Mouse (Mus musculus) liver, embryonic 15.5 days (tissue): ENCODE measurements around the gene Tspan15. TPM values are rescaled to one million over a fixed set of nuclear protein-coding genes. Genes with fewer than 3 reads are reported as not detected.
A peak's percentile ranks its signal among the peaks of the same experiment; 100 is the strongest.

Experiments used
- ATAC-seq: fragments of 200-750 bp; cut with Nextera tagmentation; 2 replicates; pipeline ENCODE4 v1.8.0; 2017; ENCODE audit warnings: moderate number of reproducible peaks, mild to moderate bottlenecking, moderate library complexity; ENCODE audit not compliant: insufficient read depth
- H3K27ac ChIP-seq: fragments of 300-500 bp; sonication (generic); replicated peaks from 2 replicates; pipeline ENCODE4 v1.5.1; 2015; ENCODE audit warnings: mild to moderate bottlenecking, inconsistent platforms
- H3K27me3 ChIP-seq: fragments of 300-500 bp; sonication (generic); 2 replicates; pipeline ENCODE4 v1.6.1; 2015; ENCODE audit warnings: mild to moderate bottlenecking, inconsistent platforms
- H3K36me3 ChIP-seq: fragments of 300-500 bp; sonication (generic); replicated peaks from 2 replicates; pipeline ENCODE4 v1.6.1; 2015; ENCODE audit warnings: moderate library complexity, mild to moderate bottlenecking, inconsistent platforms
- H3K4me1 ChIP-seq: fragments of 300-500 bp; sonication (generic); replicated peaks from 2 replicates; pipeline ENCODE4 v1.6.1; 2015; ENCODE audit warnings: inconsistent platforms
- H3K4me2 ChIP-seq: fragments of 300-500 bp; sonication (generic); 2 replicates; pipeline ENCODE4 v1.6.1; 2015; ENCODE audit warnings: moderate library complexity, mild to moderate bottlenecking, inconsistent platforms
- H3K4me3 ChIP-seq: fragments of 300-500 bp; sonication (generic); replicated peaks from 2 replicates; pipeline ENCODE4 v1.5.1; 2015; ENCODE audit warnings: mild to moderate bottlenecking, inconsistent platforms
- H3K9ac ChIP-seq: fragments of 300-500 bp; sonication (generic); 2 replicates; pipeline ENCODE4 v1.6.1; 2015; ENCODE audit warnings: moderate library complexity, mild to moderate bottlenecking, inconsistent platforms
- H3K9me3 ChIP-seq: fragments of 300-500 bp; sonication (generic); replicated peaks from 2 replicates; pipeline ENCODE4 v1.6.1; 2016; ENCODE audit warnings: inconsistent platforms
- WGBS: fragments of 180-500 bp; shearing (Covaris S2); methylation state at CpG from one replicate; pipeline ENCODE4 v1.1.7; 2015; ENCODE audit warnings: mixed read lengths; ENCODE audit not compliant: insufficient replicate concordance; 5-methylcytosine and 5-hydroxymethylcytosine counted together
- polyA plus RNA-seq: library from polyadenylated mRNA; unstranded; fragments of >200 nt; fragmentation: Nextera tagmentation; extraction: Ambion mirVana; gene quantifications from 2 replicates; pipeline ENCODE4 v1.2.1, GENCODE M21; 2015

Gene Tspan15
- polyA plus RNA-seq, 1 experiment from 2014 or later = 12.7 TPM

DNA sequence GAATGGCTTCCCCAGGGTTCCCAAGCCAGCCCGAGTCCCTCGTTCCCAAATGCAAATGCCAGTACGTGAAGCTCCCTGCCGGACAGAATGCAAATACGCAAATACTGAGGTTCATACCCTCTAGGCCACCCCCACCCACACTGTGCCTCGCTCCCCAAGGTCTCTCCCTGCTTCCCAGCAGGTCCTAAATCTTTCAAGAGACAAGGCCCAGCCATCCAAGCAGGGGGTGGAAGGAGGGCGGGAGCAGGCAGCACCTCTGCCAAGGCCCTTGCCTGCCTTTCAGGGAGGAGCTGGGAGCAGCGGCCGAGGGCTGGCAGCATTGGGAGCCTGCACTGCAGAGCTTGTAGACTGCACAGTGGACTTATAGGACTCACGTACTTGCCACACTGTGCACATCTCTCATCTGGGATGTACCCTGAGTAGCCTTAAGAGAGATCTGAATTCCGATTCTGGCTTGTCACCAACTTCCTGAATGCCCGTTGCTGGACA, 21.0 kb upstream of the Tspan15 start, which contains the start of gene Tacr2:
TSS of gene Tacr2 (plus strand) at position 439 of the 489 bp plus-strand sequence.
- Histone ChIP-seq H3K9ac (no peak within 1 kb of the TSS), H3K9me3 (no peaks in the 10 kb centered on the region), H3K4me1 (no peaks in the 10 kb centered on the region), H3K27me3 (no peaks in the 10 kb centered on the region; the same call in 1 of the 2 replicates), H3K4me2 (no peak within 1 kb of the TSS), H3K4me3 (no peak within 1 kb of the TSS), H3K36me3 (no peaks in the 10 kb centered on the region), H3K27ac (no peak within 1 kb of the TSS)
- 61% methylated on average over 12 of the region's 12 CpGs for WGBS
- ATAC-seq = no peak

DNA sequence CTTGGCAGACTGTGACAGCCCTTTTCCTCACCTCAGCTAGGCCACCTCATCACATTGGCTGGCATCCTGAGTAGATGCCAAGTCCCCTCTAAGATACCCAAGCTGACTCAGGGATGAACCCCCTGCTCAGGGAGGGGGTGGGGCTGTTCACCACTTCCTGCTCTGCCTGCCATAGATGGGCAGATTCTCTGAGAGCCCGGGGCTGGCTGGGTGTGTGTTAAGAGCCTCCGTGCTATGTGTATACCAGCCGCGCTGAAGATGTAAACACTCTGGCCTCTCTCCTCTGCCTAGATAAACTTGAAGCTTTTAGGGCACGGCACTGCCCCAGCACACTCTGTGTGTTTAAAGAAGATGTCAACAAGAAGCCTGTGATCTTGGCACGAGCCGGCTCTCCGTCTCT, 16.8 kb upstream of the Tspan15 start:
- Histone ChIP-seq H3K4me3 (no peak overlapping the region), H3K9ac (no peak overlapping the region), H3K36me3 (no peaks in the 10 kb centered on the region), H3K4me1 (peaks cover 4% of the 10 kb centered on the region; the same call in 1 of the 2 replicates), H3K27ac (no peak overlapping the region), H3K4me2 (no peak overlapping the region), H3K27me3 (peaks cover 4% of the 10 kb centered on the region; the same call in 1 of the 2 replicates), H3K9me3 (no peaks in the 10 kb centered on the region)
- WGBS = 21% methylated on average over 8 of the region's 8 CpGs
- ATAC-seq = no peak

DNA sequence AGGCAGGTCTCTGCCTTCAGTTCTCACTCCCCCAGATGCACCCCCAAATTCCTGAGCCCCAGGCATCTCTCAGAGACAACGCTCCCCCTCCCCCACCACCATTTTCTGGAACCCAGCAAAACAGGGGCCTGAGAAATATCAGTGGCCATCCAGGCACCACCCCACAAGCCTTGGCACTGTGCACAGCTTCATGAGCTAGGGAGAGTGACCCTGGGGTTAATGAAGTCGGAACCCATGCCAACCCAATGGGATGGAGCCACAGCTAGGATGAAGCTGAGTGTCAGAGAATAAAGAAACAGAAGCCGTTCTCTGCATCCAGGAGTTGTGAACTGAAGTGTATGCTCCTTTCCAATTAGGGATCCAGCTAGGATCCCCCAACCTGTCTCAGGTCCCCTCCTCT, 16.1 kb upstream of the Tspan15 start:
- no peaks in the 10 kb centered on the region for H3K9me3 ChIP-seq
- no peak overlapping the region for H3K9ac ChIP-seq
- no peak overlapping the region for H3K4me2 ChIP-seq
- WGBS = 67% methylated on average over 3 of the region's 3 CpGs
- H3K27ac ChIP-seq = no peak overlapping the region
- H3K36me3 ChIP-seq = no peaks in the 10 kb centered on the region
- no peak overlapping the region for H3K4me3 ChIP-seq
- H3K4me1 ChIP-seq = peaks cover 4% of the 10 kb centered on the region; the same call in 1 of the 2 replicates
- no peak for ATAC-seq
- H3K27me3 ChIP-seq = peaks cover 4% of the 10 kb centered on the region; the same call in 1 of the 2 replicates

DNA sequence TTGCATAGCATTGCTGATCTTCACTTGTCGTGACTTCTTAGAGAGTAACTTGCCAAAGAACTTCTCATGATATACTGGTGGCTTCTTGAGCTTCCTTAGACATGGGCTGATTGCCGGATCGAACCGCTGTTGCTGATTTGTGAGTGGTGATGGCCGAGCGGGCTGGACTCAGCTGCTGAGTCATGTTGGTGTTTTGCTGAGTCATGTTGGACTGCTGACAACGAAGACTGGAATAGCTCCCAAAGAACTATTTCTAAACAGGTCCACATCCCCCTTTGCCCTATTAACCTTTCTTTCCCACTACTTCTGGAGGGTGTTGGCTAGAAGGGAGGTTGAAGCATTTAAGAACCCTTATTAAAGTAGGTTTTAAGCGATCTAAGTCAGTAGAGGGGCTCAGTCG, 13.0 kb upstream of the Tspan15 start:
- no peaks in the 10 kb centered on the region for H3K36me3 ChIP-seq
- H3K27me3 ChIP-seq = peaks cover 7% of the 10 kb centered on the region; the same call in 1 of the 2 replicates
- H3K27ac ChIP-seq = no peak overlapping the region
- WGBS = 76% methylated on average over 9 of the region's 9 CpGs
- peaks cover 7% of the 10 kb centered on the region for H3K4me1 ChIP-seq
- no peaks in the 10 kb centered on the region for H3K9me3 ChIP-seq
- H3K4me3 ChIP-seq = no peak overlapping the region
- no peak for ATAC-seq
- no peak overlapping the region for H3K4me2 ChIP-seq
- H3K9ac ChIP-seq = no peak overlapping the region

DNA sequence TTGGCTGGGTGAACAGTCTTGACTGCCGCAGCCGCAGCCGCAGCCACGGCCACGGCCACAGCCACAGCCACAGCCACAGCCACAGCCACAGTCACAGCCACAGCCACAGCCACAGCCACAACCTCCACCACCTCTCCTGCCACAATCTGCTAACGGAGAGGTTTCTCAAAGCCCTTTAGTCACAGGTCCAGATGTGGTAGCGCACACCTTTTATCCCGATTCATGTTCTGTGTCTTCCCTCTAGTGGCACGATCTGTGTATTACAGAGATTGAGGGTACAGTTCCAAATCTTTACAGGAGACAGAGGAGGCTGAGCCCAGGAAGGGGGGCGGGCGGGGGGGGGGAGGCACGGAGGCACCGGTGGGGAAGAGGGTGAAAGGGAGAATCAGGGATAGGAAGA, 11.8 kb upstream of the Tspan15 start:
- Histone ChIP-seq H3K4me3 (no peak overlapping the region), H3K27ac (no peak overlapping the region), H3K27me3 (peaks cover 7% of the 10 kb centered on the region; the same call in 1 of the 2 replicates), H3K36me3 (no peaks in the 10 kb centered on the region), H3K9ac (no peak overlapping the region), H3K9me3 (no peaks in the 10 kb centered on the region), H3K4me1 (peaks cover 19% of the 10 kb centered on the region), H3K4me2 (no peak overlapping the region)
- WGBS = 38% methylated on average over 13 of the region's 13 CpGs
- no peak for ATAC-seq

DNA sequence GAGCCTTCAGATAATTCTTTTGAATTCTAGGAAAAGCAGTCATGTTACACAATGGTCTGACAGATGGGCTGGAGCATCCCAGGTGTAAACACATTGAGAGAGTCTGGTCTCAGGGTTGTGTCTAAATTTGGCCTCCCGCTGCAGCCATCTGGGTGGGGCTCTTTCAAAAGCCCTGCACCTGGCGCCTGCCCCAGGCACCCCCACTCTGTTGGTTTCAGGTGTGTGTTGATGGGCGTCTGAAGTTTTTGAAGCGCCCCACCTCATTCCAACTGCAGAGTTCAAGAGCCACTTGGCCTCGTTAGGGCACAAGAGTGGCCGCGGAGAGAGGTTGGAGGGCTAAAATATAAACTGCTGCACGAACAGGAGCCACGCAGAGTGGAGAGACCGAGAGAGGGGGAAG, 11.3 kb upstream of the Tspan15 start:
- H3K9me3 ChIP-seq = no peaks in the 10 kb centered on the region
- peaks cover 7% of the 10 kb centered on the region; the same call in 1 of the 2 replicates for H3K27me3 ChIP-seq
- no peaks in the 10 kb centered on the region for H3K36me3 ChIP-seq
- no peak overlapping the region for H3K27ac ChIP-seq
- H3K4me3 ChIP-seq = no peak overlapping the region
- peaks cover 24% of the 10 kb centered on the region for H3K4me1 ChIP-seq
- WGBS = 64% methylated on average over 10 of the region's 10 CpGs
- no peak overlapping the region for H3K9ac ChIP-seq
- ATAC-seq = no peak
- no peak overlapping the region for H3K4me2 ChIP-seq

DNA sequence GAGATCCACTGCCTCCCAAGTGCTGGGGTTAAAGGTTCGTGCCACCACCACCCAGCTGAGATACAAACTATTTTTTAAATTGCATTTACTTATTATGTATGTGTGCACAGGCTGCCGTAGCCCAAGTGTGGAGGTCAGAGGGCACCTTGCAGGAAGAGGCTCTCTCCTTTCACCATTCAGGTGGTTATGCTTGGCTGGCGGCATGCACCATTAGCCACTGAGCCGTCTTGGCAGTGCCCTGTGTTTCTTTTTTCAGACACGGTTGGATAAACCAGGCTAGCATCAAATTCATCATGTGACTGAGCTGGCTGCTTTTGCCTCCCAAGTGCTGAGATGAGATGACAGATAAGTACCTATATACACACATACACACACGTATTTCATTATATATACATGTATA, 8.2 kb upstream of the Tspan15 start:
- no peak overlapping the region for H3K4me2 ChIP-seq
- H3K4me1 ChIP-seq = peaks cover 40% of the 10 kb centered on the region
- 0 out of 2 replicates have a peak, but pooled peaks cover 3% of the 10 kb centered on the region for H3K27me3 ChIP-seq
- H3K9me3 ChIP-seq = no peaks in the 10 kb centered on the region
- no peak for ATAC-seq
- WGBS = 63% methylated on average over 6 of the region's 6 CpGs
- H3K9ac ChIP-seq = no peak overlapping the region
- H3K36me3 ChIP-seq = no peaks in the 10 kb centered on the region
- H3K4me3 ChIP-seq = no peak overlapping the region
- H3K27ac ChIP-seq = 0 out of 2 replicates have a peak overlapping the region, but pooled peaks have one; percentile 29

DNA sequence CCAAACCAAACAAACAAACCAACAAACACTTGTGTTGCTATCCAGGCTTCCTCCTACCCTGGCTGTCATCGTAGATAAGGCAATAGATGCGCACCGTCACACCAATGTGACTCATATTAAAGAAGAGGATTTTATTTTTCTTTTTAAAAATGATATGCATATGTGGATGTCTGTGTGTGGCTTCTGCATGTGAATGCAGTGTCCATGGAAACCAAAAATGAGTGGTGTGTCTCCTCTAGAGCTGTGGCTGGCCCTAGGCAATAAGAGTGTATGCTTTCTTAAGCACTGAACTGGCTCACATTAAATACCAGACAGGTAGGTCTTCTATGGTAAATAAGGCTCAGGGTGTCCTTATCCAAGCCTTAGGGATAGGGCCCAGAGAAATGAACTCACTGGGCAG, 7.6 kb upstream of the Tspan15 start:
- Histone ChIP-seq H3K9ac (0 out of 2 replicates have a peak overlapping the region, but pooled peaks have one; percentile 12), H3K36me3 (no peaks in the 10 kb centered on the region), H3K4me2 (no peak overlapping the region), H3K4me1 (peaks cover 40% of the 10 kb centered on the region), H3K4me3 (no peak overlapping the region), H3K9me3 (no peaks in the 10 kb centered on the region), H3K27ac (peak overlapping the region; percentile 81; the same call in 1 of the 2 replicates), H3K27me3 (0 out of 2 replicates have a peak, but pooled peaks cover 3% of the 10 kb centered on the region)
- 36% methylated on average over 3 of the region's 3 CpGs for WGBS
- no peak for ATAC-seq

DNA sequence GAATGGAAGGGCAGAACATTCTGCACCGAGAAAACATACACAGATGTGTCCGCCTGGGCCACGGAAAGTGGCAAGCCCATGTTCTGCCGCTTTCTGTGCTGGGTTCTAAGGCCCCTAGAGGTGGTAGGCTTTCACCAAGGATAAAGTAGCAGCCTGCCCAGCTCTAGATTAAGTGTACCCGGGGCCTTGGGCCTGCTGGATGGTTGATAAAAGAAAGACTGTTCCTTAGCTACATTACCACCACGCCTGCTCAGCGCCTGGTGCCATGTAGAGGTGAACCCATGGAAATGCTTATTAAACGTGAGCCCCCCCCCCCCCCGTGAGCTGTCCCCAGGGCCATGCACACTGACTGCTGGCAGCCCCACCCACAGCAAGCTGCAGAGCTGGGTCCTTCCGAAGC, 6.2 kb upstream of the Tspan15 start:
- WGBS = 21% methylated on average over 10 of the region's 10 CpGs
- Histone ChIP-seq H3K9me3 (no peaks in the 10 kb centered on the region), H3K27me3 (0 out of 2 replicates have a peak, but pooled peaks cover 3% of the 10 kb centered on the region), H3K27ac (peak overlapping the region; percentile 81), H3K4me1 (peaks cover 53% of the 10 kb centered on the region), H3K9ac (no peak overlapping the region), H3K36me3 (no peaks in the 10 kb centered on the region), H3K4me2 (peak overlapping the region; percentile 29), H3K4me3 (no peak overlapping the region)
- peak; percentile 95 for ATAC-seq

DNA sequence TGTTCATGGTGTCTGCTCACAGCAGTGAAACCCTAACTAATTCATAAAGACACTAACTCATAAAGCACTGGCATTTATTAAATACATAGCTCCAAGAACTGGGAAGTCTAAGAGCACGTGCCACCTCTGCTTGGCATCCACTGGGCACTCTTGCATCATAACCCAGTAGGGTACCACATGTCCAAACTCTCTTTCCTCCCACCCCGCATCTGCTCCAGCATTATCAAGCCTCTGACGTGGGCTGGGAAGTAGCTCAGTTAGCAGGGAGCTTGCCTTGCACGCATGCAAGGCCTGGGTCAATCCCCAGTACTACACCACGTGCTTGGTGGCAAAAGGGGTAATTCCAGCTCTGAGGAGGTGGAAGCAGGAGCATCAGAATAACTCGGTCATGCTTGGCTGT, 5.1 kb upstream of the Tspan15 start:
- H3K4me1 ChIP-seq = peaks cover 63% of the 10 kb centered on the region
- peak overlapping the region; percentile 81 for H3K27ac ChIP-seq
- 79% methylated on average over 6 of the region's 6 CpGs for WGBS
- no peak overlapping the region for H3K4me3 ChIP-seq
- no peaks in the 10 kb centered on the region for H3K27me3 ChIP-seq
- no peak for ATAC-seq
- H3K36me3 ChIP-seq = no peaks in the 10 kb centered on the region
- H3K9ac ChIP-seq = no peak overlapping the region
- H3K4me2 ChIP-seq = no peak overlapping the region
- no peaks in the 10 kb centered on the region for H3K9me3 ChIP-seq

DNA sequence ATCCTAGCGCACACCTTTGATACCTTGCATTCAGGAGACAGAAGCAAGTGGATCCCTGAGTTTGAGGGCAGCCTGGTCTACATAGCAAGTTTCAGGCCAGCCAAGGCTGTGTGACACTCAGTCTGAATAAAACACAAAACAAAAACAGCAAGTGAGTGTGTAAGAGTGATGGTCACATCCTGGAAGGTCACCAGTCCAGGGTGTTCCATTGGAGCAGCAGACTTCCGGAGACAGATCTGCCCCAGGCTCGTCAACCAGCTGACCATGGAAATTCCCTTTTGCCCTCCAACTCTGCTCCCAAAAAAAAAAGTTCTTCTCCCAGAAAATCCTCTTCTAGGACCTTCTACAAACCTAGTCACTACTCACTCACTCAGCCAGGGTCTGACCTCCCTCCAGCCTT, 760 bp upstream of the Tspan15 start:
- Histone ChIP-seq H3K27me3 (peaks cover 8% of the 10 kb centered on the region; the same call in 1 of the 2 replicates), H3K4me3 (no peak overlapping the region), H3K9ac (no peak overlapping the region), H3K36me3 (no peaks in the 10 kb centered on the region), H3K4me2 (peak overlapping the region; percentile 97), H3K27ac (no peak overlapping the region), H3K9me3 (no peaks in the 10 kb centered on the region), H3K4me1 (peaks cover 76% of the 10 kb centered on the region)
- no peak for ATAC-seq
- 78% methylated on average over 3 of the region's 3 CpGs for WGBS

DNA sequence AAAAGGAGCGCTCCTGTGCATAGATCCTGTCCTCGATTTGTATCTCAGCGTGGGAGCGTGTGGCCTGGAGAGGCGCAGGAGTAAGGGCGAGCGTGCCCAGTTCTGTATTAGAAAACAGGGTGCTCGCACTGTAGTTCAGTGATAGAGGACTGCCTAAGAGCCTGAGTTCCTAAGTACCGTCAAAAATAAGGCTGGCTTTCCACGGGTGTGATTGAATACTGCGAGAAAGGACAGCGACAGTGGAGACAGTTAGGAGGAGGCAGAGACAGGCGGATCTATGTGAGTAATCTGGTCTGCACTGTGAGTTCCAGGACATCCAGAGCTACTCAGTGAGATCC, 313 bp upstream of the Tspan15 start:
- Histone ChIP-seq H3K4me1 (peaks cover 72% of the 10 kb centered on the region), H3K27ac (0 out of 2 replicates have a peak overlapping the region, but pooled peaks have one; percentile 54), H3K27me3 (peaks cover 8% of the 10 kb centered on the region; the same call in 1 of the 2 replicates), H3K36me3 (no peaks in the 10 kb centered on the region), H3K9ac (peak overlapping the region; percentile 37; the same call in 1 of the 2 replicates), H3K9me3 (no peaks in the 10 kb centered on the region), H3K4me3 (peak overlapping the region; percentile 67), H3K4me2 (peak overlapping the region; percentile 97)
- 3% methylated on average over 13 of the region's 13 CpGs for WGBS
- no peak for ATAC-seq
